Mouse (Mus musculus): ENCODE data around the gene Scube2. TPM values are rescaled to one million over a fixed set of nuclear protein-coding genes. Genes with fewer than 3 reads are reported as not detected.

Scube2 gene
- polyA plus RNA-seq, 1 experiment from 2014 or later: 14.9 TPM

GRCm38 (mm10) chr7:109860162-109860561, 5.3 kb downstream of the Scube2 start:
- no peaks in the 10 kb centered on the region for H3K36me3 ChIP-seq (ENCODE audit: insufficient read depth, low read length)
- no peak overlapping the region for H3K4me2 ChIP-seq (replicated peaks; ENCODE audit: low read depth, low read length)
- DNase-seq (ENCODE audit: low spot score) (no peak), ATAC-seq (no peak)
- no peak overlapping the region for H3K4me3 ChIP-seq (ENCODE audit: low read depth, low read length)
- H3K27ac ChIP-seq (ENCODE audit: low read length): no peak overlapping the region
- no peak overlapping the region for H3K9ac ChIP-seq (replicated peaks; ENCODE audit: low read depth)
- no peaks in the 10 kb centered on the region for H3K27me3 ChIP-seq (replicated peaks; ENCODE audit: insufficient read depth, low read length)
- H3K9me3 ChIP-seq (ENCODE audit: low read length): no peaks in the 10 kb centered on the region
- H3K4me1 ChIP-seq (ENCODE audit: insufficient read depth, low read depth, low read length): peaks cover 3% of the 10 kb centered on the region; the same call in 1 of the 2 replicates
- 75% methylated on average over 7 of the region's 7 CpGs for WGBS
- TF ChIP-seq EP300 (IDR thresholded peaks at IDR 0.05): no peak
- TF ChIP-seq CTCF (IDR thresholded peaks at IDR 0.05): no peak

GRCm38 (mm10) chr7:109859354-109859753, 6.1 kb downstream of the Scube2 start:
- ATAC-seq: peak; percentile 81
- peak; percentile 67 for DNase-seq (ENCODE audit: low spot score)
- Histone ChIP-seq H3K4me1 (ENCODE audit: insufficient read depth, low read depth, low read length) (peaks cover 3% of the 10 kb centered on the region; the same call in 1 of the 2 replicates), H3K9ac (replicated peaks; ENCODE audit: low read depth) (no peak overlapping the region), H3K4me2 (replicated peaks; ENCODE audit: low read depth, low read length) (no peak overlapping the region), H3K4me3 (ENCODE audit: low read depth, low read length) (no peak overlapping the region), H3K36me3 (ENCODE audit: insufficient read depth, low read length) (no peaks in the 10 kb centered on the region), H3K9me3 (ENCODE audit: low read length) (no peaks in the 10 kb centered on the region), H3K27me3 (replicated peaks; ENCODE audit: insufficient read depth, low read length) (no peaks in the 10 kb centered on the region), H3K27ac (ENCODE audit: low read length) (no peak overlapping the region)
- WGBS: 18% methylated on average over 6 of the region's 6 CpGs
- TF ChIP-seq EP300 (IDR thresholded peaks at IDR 0.05) (no peak), CTCF (IDR thresholded peaks at IDR 0.05) (no peak)

- Histone ChIP-seq H3K4me1 (ENCODE audit: insufficient read depth, low read depth, low read length) (no peaks in the 10 kb centered on the region), H3K9me3 (ENCODE audit: low read length) (no peaks in the 10 kb centered on the region), H3K27ac (ENCODE audit: low read length) (no peak overlapping the region), H3K27me3 (replicated peaks; ENCODE audit: insufficient read depth, low read length) (no peaks in the 10 kb centered on the region), H3K4me2 (replicated peaks; ENCODE audit: low read depth, low read length) (no peak overlapping the region), H3K36me3 (ENCODE audit: insufficient read depth, low read length) (no peaks in the 10 kb centered on the region), H3K9ac (replicated peaks; ENCODE audit: low read depth) (no peak overlapping the region), H3K4me3 (ENCODE audit: low read depth, low read length) (no peak overlapping the region)
- DNase-seq (ENCODE audit: low spot score): peak; percentile 55
- WGBS: 39% methylated on average over 7 of the region's 7 CpGs
- peak; percentile 60; the same call in 1 of the 2 replicates for ATAC-seq
- TF ChIP-seq EP300 (IDR thresholded peaks at IDR 0.05): no peak
- TF ChIP-seq CTCF (IDR thresholded peaks at IDR 0.05): no peak
Observed at GRCm38 (mm10) chr7:109852752-109853212, 12.7 kb downstream of the Scube2 start.

GRCm38 (mm10) chr7:109852017-109852416, 13.5 kb downstream of the Scube2 start:
- Histone ChIP-seq H3K27ac (ENCODE audit: low read length) (no peak overlapping the region), H3K27me3 (replicated peaks; ENCODE audit: insufficient read depth, low read length) (no peaks in the 10 kb centered on the region), H3K4me2 (replicated peaks; ENCODE audit: low read depth, low read length) (no peak overlapping the region), H3K9ac (replicated peaks; ENCODE audit: low read depth) (no peak overlapping the region), H3K9me3 (ENCODE audit: low read length) (no peaks in the 10 kb centered on the region), H3K4me3 (ENCODE audit: low read depth, low read length) (no peak overlapping the region), H3K4me1 (ENCODE audit: insufficient read depth, low read depth, low read length) (no peaks in the 10 kb centered on the region), H3K36me3 (ENCODE audit: insufficient read depth, low read length) (no peaks in the 10 kb centered on the region)
- 89% methylated on average over 7 of the region's 7 CpGs for WGBS
- ATAC-seq (no peak), DNase-seq (ENCODE audit: low spot score) (no peak)
- TF ChIP-seq CTCF (IDR thresholded peaks at IDR 0.05) (no peak), EP300 (IDR thresholded peaks at IDR 0.05) (no peak)

GRCm38 (mm10) chr7:109850531-109850930, 14.9 kb downstream of the Scube2 start:
- Histone ChIP-seq H3K4me2 (replicated peaks; ENCODE audit: low read depth, low read length) (no peak overlapping the region), H3K4me1 (ENCODE audit: insufficient read depth, low read depth, low read length) (no peaks in the 10 kb centered on the region), H3K27me3 (replicated peaks; ENCODE audit: insufficient read depth, low read length) (no peaks in the 10 kb centered on the region), H3K4me3 (ENCODE audit: low read depth, low read length) (no peak overlapping the region), H3K9ac (replicated peaks; ENCODE audit: low read depth) (no peak overlapping the region), H3K36me3 (ENCODE audit: insufficient read depth, low read length) (no peaks in the 10 kb centered on the region), H3K9me3 (ENCODE audit: low read length) (no peaks in the 10 kb centered on the region), H3K27ac (ENCODE audit: low read length) (no peak overlapping the region)
- ATAC-seq (no peak), DNase-seq (ENCODE audit: low spot score) (no peak)
- TF ChIP-seq CTCF (IDR thresholded peaks at IDR 0.05) (no peak), EP300 (IDR thresholded peaks at IDR 0.05) (no peak)
- WGBS: 70% methylated on average over 3 of the region's 3 CpGs

- H3K4me2 ChIP-seq (replicated peaks; ENCODE audit: low read depth, low read length): no peak overlapping the region
- H3K4me1 ChIP-seq (ENCODE audit: insufficient read depth, low read depth, low read length): no peaks in the 10 kb centered on the region
- no peak for DNase-seq (ENCODE audit: low spot score)
- WGBS: 51% methylated on average over 8 of the region's 8 CpGs
- H3K4me3 ChIP-seq (ENCODE audit: low read depth, low read length): no peak overlapping the region
- no peak overlapping the region for H3K27ac ChIP-seq (ENCODE audit: low read length)
- no peaks in the 10 kb centered on the region for H3K36me3 ChIP-seq (ENCODE audit: insufficient read depth, low read length)
- H3K27me3 ChIP-seq (replicated peaks; ENCODE audit: insufficient read depth, low read length): no peaks in the 10 kb centered on the region
- H3K9ac ChIP-seq (replicated peaks; ENCODE audit: low read depth): no peak overlapping the region
- TF ChIP-seq EP300 (IDR thresholded peaks at IDR 0.05) (no peak), CTCF (IDR thresholded peaks at IDR 0.05) (no peak)
- no peak for ATAC-seq
- no peaks in the 10 kb centered on the region for H3K9me3 ChIP-seq (ENCODE audit: low read length)
Observed at GRCm38 (mm10) chr7:109849750-109850434, 15.6 kb downstream of the Scube2 start.

Data from lung, postnatal 0 days (tissue).